Mouse (Mus musculus) liver, postnatal 0 days (tissue): ENCODE measurements around the gene Oprl1.

Source experiments
- CTCF ChIP-seq: sonication (generic); IDR thresholded peaks from 2 replicates; pipeline ENCODE4 v1.5.1; 2016; ENCODE audit warnings: antibody characterized with exemption, low read depth
- EP300 ChIP-seq: IDR thresholded peaks from 2 replicates; pipeline ENCODE4 v1.6.1; 2016; ENCODE audit warnings: antibody characterized with exemption, low read depth, mild to moderate bottlenecking

GRCm38 (mm10) chr2:181691083-181691482 is 23.7 kb upstream of the Oprl1 start:
- TF ChIP-seq EP300 (no peak), CTCF (no peak)
